Mouse (Mus musculus) embryonic facial prominence, embryonic 10.5 days (tissue): ENCODE measurements around the gene Zswim8. TPM values are rescaled to one million over a fixed set of nuclear protein-coding genes. Genes with fewer than 3 reads are reported as not detected.

Experiments used
- DNase-seq: peaks from one replicate; pipeline ENCODE4 v3.0.0-alpha.2; 2017; ENCODE audit warnings: low spot score
- H3K27ac ChIP-seq: fragments of 300-500 bp; sonication (generic); replicated peaks from 2 replicates; pipeline ENCODE4 v1.5.1; 2016; ENCODE audit warnings: mild to moderate bottlenecking
- H3K27me3 ChIP-seq: fragments of 300-500 bp; sonication (generic); replicated peaks from 2 replicates; pipeline ENCODE4 v1.6.1; 2016; ENCODE audit warnings: low read depth, mild to moderate bottlenecking; ENCODE audit not compliant: poor library complexity, severe bottlenecking
- H3K36me3 ChIP-seq: fragments of 300-500 bp; sonication (generic); replicated peaks from 2 replicates; pipeline ENCODE4 v1.6.1; 2016; ENCODE audit warnings: mild to moderate bottlenecking, moderate library complexity
- H3K4me1 ChIP-seq: fragments of 300-500 bp; sonication (generic); 2 replicates; pipeline ENCODE4 v1.6.1; 2016
- H3K4me3 ChIP-seq: fragments of 300-500 bp; sonication (generic); 2 replicates; pipeline ENCODE4 v1.5.1; 2016; ENCODE audit warnings: mild to moderate bottlenecking, moderate library complexity
- H3K9me3 ChIP-seq: fragments of 300-500 bp; sonication (generic); 2 replicates; pipeline ENCODE4 v1.6.1; 2016; ENCODE audit warnings: mild to moderate bottlenecking
- WGBS: fragments of 180-500 bp; shearing (Covaris S2); methylation state at CpG from one replicate; pipeline ENCODE4 v1.1.7; 2016; 5-methylcytosine and 5-hydroxymethylcytosine counted together
- microRNA-seq: library from miRNA; unstranded; fragments of <30 nt; microRNA quantifications from one replicate; pipeline ENCODE4, GENCODE M21; 2017
- polyA plus RNA-seq: library from polyadenylated mRNA; unstranded; fragments of >200 nt; fragmentation: Nextera tagmentation; extraction: Ambion mirVana; gene quantifications from 2 replicates; pipeline ENCODE4 v1.2.1, GENCODE M21; 2016

The Zswim8 gene
- polyA plus RNA-seq, 1 experiment from 2014 or later: 34.2 TPM

GRCm38 (mm10) chr14:20768581-20768980 lies 61.2 kb downstream of the Zswim8 start:
- H3K36me3 ChIP-seq: peaks cover 76% of the 10 kb centered on the region
- WGBS: 82% methylated on average over 5 of the region's 5 CpGs

GRCm38 (mm10) chr14:20771941-20772340 lies 64.6 kb downstream of the Zswim8 start:
- no peak overlapping the region for H3K27ac ChIP-seq
- no peak for DNase-seq
- peaks cover 32% of the 10 kb centered on the region for H3K4me1 ChIP-seq
- peaks cover 67% of the 10 kb centered on the region for H3K36me3 ChIP-seq
- WGBS: 96% methylated on average over 3 of the region's 3 CpGs
- no peak overlapping the region for H3K4me3 ChIP-seq
- no peaks in the 10 kb centered on the region for H3K27me3 ChIP-seq
- no peaks in the 10 kb centered on the region for H3K9me3 ChIP-seq

More at GRCm38 (mm10) chr14:20768581-20768980, 61.2 kb downstream of the Zswim8 start:
- no peak overlapping the region for H3K4me3 ChIP-seq
- no peak for DNase-seq
- no peaks in the 10 kb centered on the region for H3K9me3 ChIP-seq
- no peak overlapping the region for H3K27ac ChIP-seq
- no peaks in the 10 kb centered on the region for H3K27me3 ChIP-seq
- H3K4me1 ChIP-seq: peaks cover 15% of the 10 kb centered on the region

- Histone ChIP-seq H3K27ac (no peak overlapping the region), H3K4me1 (peaks cover 32% of the 10 kb centered on the region), H3K36me3 (peaks cover 73% of the 10 kb centered on the region), H3K9me3 (no peaks in the 10 kb centered on the region), H3K27me3 (no peaks in the 10 kb centered on the region), H3K4me3 (no peak overlapping the region)
- 87% methylated on average over 6 of the region's 6 CpGs for WGBS
- DNase-seq: no peak
Measured at GRCm38 (mm10) chr14:20772808-20773207, 65.5 kb downstream of the Zswim8 start.

Small RNA genes lying within 50 kb of the gene (microRNA-seq; reads per million reads assigned to microRNA genes)
- gene Mir6946: 1.5 reads per million

Other genes starting within 250 kb of the Zswim8 start
- gene Anxa7, start 227.4 kb upstream of the Zswim8 start, polyA plus RNA-seq: 22.7 and 27.0 TPM in 2 replicates
- 0.67 and 1.3 TPM in 2 replicates for gene Mss51, start 210.7 kb upstream of the Zswim8 start, polyA plus RNA-seq
- gene Ppp3cb, start 161.0 kb upstream of the Zswim8 start, polyA plus RNA-seq: 43.4 and 46.3 TPM in 2 replicates
- 13.4 and 15.2 TPM in 2 replicates for gene Usp54, start 66.5 kb upstream of the Zswim8 start, polyA plus RNA-seq
- 0.26 and 0.71 TPM in 2 replicates for gene Myoz1, start 51.0 kb upstream of the Zswim8 start, polyA plus RNA-seq
- 0.50 and 0.54 TPM in 2 replicates for gene Synpo2l, start 39.2 kb upstream of the Zswim8 start, polyA plus RNA-seq
- 117 and 120 TPM in 2 replicates for gene Sec24c, start 33.2 kb upstream of the Zswim8 start, polyA plus RNA-seq
- 20.2 and 20.9 TPM in 2 replicates for gene Fut11, start 12.6 kb upstream of the Zswim8 start, polyA plus RNA-seq
- gene Chchd1, start 4.5 kb upstream of the Zswim8 start, polyA plus RNA-seq: 253 and 263 TPM in 2 replicates
- 24.4 and 25.6 TPM in 2 replicates for gene Ndst2, start 27.0 kb downstream of the Zswim8 start, polyA plus RNA-seq
- 43.9 and 50.6 TPM in 2 replicates for gene Camk2g, start 86.5 kb downstream of the Zswim8 start, polyA plus RNA-seq
- gene Plau, start 129.1 kb downstream of the Zswim8 start, polyA plus RNA-seq: 0.67 and 1.0 TPM in 2 replicates
- gene Vcl, start 221.8 kb downstream of the Zswim8 start, polyA plus RNA-seq: 36.4 and 37.9 TPM in 2 replicates